Mouse (Mus musculus): ENCODE data around the gene D1Pas1. TPM values are rescaled to one million over a fixed set of nuclear protein-coding genes. Genes with fewer than 3 reads are reported as not detected.

Gene D1Pas1
- not detected for total RNA-seq (2023)

DNA sequence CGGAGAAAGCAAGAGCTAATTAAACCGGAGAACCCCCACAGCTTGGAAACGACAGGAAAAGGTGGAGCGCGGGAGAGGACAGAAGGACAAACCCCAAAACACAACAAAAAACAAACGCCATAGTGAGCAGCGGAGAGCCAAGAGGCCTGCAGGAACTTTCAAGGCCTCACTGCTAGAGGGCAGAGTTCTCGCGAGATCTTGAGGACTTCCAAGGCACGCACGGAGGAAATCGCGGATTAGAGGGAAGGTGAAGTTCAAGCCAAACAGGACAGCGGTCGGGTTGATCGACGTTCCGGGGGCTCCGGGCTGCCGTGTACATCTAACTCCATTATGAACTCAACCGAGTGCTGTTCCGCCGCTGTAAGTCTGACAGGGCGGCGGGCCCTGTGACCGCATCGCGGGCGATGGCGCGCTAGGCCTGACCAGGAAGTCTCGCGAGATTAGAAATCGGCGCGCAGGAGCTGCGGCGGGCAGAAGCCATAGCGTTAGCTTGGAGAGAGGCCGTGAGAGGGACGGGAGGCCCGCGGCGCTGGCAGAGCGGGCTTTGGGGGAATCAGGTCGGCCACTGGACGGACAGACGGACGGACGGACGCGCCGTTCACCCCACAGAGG is at the start of gene D1Pas1:
Gene D1Pas1, plus strand, starts transcription at position 216 of the 612 bp plus-strand sequence.

Other genes starting within 250 kb of the D1Pas1 start
- gene Rrp15, start 218.1 kb upstream of the D1Pas1 start, total RNA-seq (2023), result 10 to 100 TPM; 26.9 to 36.2 TPM
- gene Spata17, start 248.0 kb downstream of the D1Pas1 start, total RNA-seq (2023), result not detected
- 10 to 100 TPM; 31.3 to 34.2 TPM for gene Gpatch2, start 248.1 kb downstream of the D1Pas1 start, total RNA-seq (2023)

Data from T-cell, adult 66 days (primary cell).